Mouse (Mus musculus) layer of hippocampus, adult 2 months (tissue): ENCODE data around the gene Ugt1a10. TPM values are rescaled to one million over a fixed set of nuclear protein-coding genes. Genes with fewer than 3 reads are reported as not detected.

Source experiments
- DNase-seq, 2 experiments: peaks; one replicate each; pipeline ENCODE4 v3.0.0; 2022; ENCODE audit warnings: low spot score in 2 of 2
- H3K27ac ChIP-seq: fragments of 200-600 bp; 2 replicates; pipeline ENCODE4 v1.8.1; 2022
- H3K4me3 ChIP-seq: fragments of 200-600 bp; 2 replicates; pipeline ENCODE4 v1.8.1; 2022; ENCODE audit warnings: mild to moderate bottlenecking
- CTCF ChIP-seq: fragments of 200-600 bp; conservative IDR thresholded peaks from 2 replicates; pipeline ENCODE4 v1.8.1; 2022; ENCODE audit warnings: antibody characterized with exemption, mild to moderate bottlenecking, moderate library complexity
- total RNA-seq, 2 experiments: library from RNA; stranded (reverse); gene quantifications; 2 replicates each; pipeline ENCODE4 v1.2.3; 2021

Ugt1a10 gene
- total RNA-seq, 2 experiments from 2014 or later: not detected

- Histone ChIP-seq H3K4me3 (no peak overlapping the region), H3K27ac (no peak overlapping the region)
- DNase-seq: no peak
- TF ChIP-seq CTCF: no peak
Measured at GRCm38 (mm10) chr1:88237311-88237710, 182.1 kb downstream of the Ugt1a10 start.

DNA sequence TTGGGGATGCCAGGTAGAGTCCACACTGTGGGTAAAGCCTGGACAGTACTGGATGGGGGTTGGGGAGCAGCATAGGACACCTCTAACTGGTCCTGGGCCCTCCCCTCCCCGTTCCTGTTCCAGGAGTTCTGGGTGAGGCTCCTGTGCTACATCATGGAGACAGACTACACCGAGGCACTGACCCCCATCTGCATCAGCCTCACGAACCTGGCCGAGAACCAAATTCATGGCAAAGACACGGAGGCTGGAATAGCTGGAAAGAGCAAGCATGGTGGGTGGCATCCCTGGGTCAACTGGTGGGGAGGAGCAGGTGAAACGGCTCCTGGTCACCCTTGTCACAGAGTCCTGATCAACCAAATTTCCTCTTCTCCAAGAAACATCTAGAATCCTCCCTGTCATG is 183.6 kb downstream of the Ugt1a10 start:
- DNase-seq: no peak
- no peak for TF ChIP-seq CTCF

GRCm38 (mm10) chr1:88240072-88240471 is 184.9 kb downstream of the Ugt1a10 start:
- H3K27ac ChIP-seq: no peak overlapping the region
- no peak overlapping the region for H3K4me3 ChIP-seq
- no peak for TF ChIP-seq CTCF
- DNase-seq: no peak

More for the DNA sequence above, 183.6 kb downstream of the Ugt1a10 start:
- no peak overlapping the region for H3K27ac ChIP-seq
- no peak overlapping the region for H3K4me3 ChIP-seq

DNA sequence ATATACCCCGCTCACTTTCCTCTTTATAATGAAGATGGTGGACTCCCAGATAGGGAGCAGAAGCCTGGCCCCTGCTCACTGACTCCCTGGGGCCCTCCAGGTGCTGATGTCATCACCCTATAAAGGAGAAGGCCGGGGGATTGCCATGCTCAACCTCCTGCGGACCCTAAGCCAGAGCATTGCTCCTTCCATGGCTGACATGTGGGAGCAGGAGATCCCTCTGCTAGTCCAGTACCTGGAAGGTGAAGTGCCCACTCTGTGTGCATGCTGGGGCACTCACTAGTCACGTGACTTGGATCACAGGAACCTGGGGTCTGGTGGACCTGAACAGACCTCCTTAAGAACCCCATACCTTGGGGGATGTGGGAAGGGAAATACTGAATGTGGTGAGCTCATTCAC is 185.4 kb downstream of the Ugt1a10 start:
- DNase-seq: no peak
- no peak for TF ChIP-seq CTCF
- Histone ChIP-seq H3K27ac (no peak overlapping the region), H3K4me3 (no peak overlapping the region)

GRCm38 (mm10) chr1:88243861-88244260 is 188.7 kb downstream of the Ugt1a10 start:
- no peak for DNase-seq
- Histone ChIP-seq H3K27ac (no peak overlapping the region), H3K4me3 (no peak overlapping the region)
- no peak for TF ChIP-seq CTCF

DNA sequence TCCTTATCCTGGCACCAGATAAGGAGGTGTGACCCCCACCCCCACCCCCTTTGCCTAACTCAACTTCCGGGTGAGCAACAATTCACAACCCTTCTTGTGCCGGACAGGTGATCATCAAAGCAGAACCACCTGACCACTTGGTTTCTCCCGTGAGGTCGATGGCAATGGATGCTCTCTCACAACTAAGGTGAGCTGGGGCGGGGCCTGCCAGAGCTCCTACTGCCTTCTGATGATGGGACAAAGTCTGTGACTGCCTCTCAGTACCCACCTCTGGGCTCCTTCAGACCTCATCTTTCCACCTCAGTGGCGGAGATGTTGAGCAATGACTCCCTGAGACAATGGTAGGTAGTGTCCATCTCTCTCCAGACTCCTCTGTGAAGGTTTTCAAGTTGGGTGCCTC is 190.7 kb downstream of the Ugt1a10 start:
- no peak overlapping the region for H3K4me3 ChIP-seq
- no peak overlapping the region for H3K27ac ChIP-seq
- no peak for TF ChIP-seq CTCF
- no peak for DNase-seq

- no peak for TF ChIP-seq CTCF
- DNase-seq: no peak
- Histone ChIP-seq H3K27ac (no peak overlapping the region), H3K4me3 (no peak overlapping the region)
Measured at GRCm38 (mm10) chr1:88246386-88246785, 191.2 kb downstream of the Ugt1a10 start.

GRCm38 (mm10) chr1:88247660-88248059 is 192.5 kb downstream of the Ugt1a10 start:
- Histone ChIP-seq H3K27ac (no peak overlapping the region), H3K4me3 (no peak overlapping the region)
- no peak for DNase-seq
- TF ChIP-seq CTCF: no peak

GRCm38 (mm10) chr1:88248658-88249057 is 193.5 kb downstream of the Ugt1a10 start:
- H3K27ac ChIP-seq: no peak overlapping the region
- DNase-seq: no peak
- H3K4me3 ChIP-seq: no peak overlapping the region
- TF ChIP-seq CTCF: no peak

DNA sequence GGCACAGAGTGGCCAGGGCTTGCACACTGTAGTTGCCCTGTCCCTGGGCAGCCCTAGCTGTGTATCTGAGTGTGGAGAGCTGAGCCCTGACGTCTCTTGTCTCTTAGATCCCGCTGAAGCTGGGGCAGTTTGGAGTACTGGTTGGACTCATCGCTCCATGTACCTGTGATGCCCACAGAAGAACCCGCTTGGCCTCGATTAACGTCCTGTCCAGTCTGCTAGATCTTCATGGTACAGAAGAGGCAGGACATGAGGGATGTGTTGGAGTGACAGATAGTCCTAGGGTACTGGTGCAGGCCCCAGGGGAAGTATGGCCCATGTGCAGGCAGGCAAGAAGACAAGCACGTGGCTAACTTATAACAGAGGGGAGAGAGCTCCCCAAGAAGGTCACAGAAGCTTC is 194.4 kb downstream of the Ugt1a10 start:
- DNase-seq: no peak
- Histone ChIP-seq H3K4me3 (no peak overlapping the region), H3K27ac (no peak overlapping the region)
- no peak for TF ChIP-seq CTCF

- Histone ChIP-seq H3K4me3 (no peak overlapping the region), H3K27ac (no peak overlapping the region)
- no peak for DNase-seq
- TF ChIP-seq CTCF: no peak
Measured at GRCm38 (mm10) chr1:88250023-88250422, 194.8 kb downstream of the Ugt1a10 start.

DNA sequence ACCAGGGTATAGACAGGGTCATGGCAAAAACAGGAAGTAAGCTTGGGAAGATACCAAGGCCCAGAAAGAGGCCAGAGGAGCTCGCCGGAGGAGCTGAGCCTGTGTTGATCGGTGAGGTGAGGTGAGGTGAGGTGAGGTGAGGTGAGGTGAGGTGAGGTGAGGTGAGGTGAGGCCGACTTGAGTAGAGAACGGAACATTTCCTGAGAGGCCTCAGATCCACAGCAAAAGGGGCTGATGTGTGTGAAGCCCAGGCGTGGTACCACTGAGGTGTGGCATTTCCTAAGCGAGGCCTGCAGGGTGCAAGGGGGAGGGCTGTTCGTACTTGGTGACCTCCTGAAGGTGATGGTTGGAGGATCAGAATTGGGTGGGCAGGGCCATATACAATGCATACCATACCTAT is 197.9 kb downstream of the Ugt1a10 start:
- no peak for DNase-seq
- H3K4me3 ChIP-seq: no peak overlapping the region
- no peak for TF ChIP-seq CTCF
- H3K27ac ChIP-seq: no peak overlapping the region

DNA sequence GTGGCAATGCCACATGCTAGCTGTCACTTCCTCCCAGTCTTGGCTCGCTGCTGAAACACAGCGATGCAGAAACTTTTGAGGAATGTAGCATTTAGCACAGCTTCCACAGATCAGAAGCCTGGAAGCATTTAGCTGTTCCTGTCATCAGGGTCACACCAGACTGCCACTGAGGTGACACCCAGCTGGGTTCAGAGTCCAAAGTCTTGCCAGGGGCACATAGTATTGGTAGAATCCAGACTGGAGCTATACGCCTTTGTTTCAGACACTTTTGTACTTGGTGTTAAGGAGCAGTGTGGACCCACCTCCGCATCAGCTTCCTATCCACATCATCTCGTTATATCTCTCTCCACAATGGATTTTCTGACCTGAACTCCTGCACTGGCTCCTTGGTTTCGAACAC is 198.4 kb downstream of the Ugt1a10 start:
- no peak overlapping the region for H3K27ac ChIP-seq
- TF ChIP-seq CTCF: no peak
- DNase-seq: no peak
- H3K4me3 ChIP-seq: no peak overlapping the region

- Histone ChIP-seq H3K4me3 (no peak overlapping the region), H3K27ac (no peak overlapping the region)
- DNase-seq: no peak
- no peak for TF ChIP-seq CTCF
Measured at GRCm38 (mm10) chr1:88254793-88255465, 199.7 kb downstream of the Ugt1a10 start.
